Mouse (Mus musculus): ENCODE measurements around the gene Rnaseh1. TPM values are rescaled to one million over a fixed set of nuclear protein-coding genes. Genes with fewer than 3 reads are reported as not detected.

Gene Rnaseh1
- polyA plus RNA-seq, 1 experiment from 2014 or later: 16.7 TPM

DNA sequence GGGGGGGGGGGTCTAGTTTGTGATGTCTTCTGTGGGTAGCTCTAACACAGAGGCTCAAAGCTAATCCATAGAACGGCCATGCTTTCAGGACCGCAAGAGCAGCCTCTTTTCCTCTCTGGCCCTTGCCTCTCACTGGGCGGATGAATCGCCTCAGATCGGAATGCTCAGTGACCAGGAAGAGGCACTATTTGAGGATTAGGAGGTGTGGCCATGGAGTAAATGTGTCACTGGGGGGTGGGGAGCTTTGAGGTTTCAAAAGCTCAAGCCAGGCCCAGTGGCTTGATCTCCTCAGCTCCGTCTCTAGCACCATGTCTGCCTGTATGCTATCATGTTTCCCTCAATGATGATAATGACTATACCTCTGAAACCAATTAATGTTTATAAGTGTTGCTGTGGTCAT lies 39.6 kb downstream of the Rnaseh1 start:
- Histone ChIP-seq H3K27ac (no peak overlapping the region), H3K36me3 (ENCODE audit: inconsistent target) (peaks cover 56% of the 10 kb centered on the region), H3K79me2 (ENCODE audit: inconsistent target) (no peaks in the 10 kb centered on the region), H3K4me3 (ENCODE audit: inconsistent target) (no peak overlapping the region)
- WGBS (ENCODE audit: missing documents): 96% methylated on average over 6 of the region's 6 CpGs

DNA sequence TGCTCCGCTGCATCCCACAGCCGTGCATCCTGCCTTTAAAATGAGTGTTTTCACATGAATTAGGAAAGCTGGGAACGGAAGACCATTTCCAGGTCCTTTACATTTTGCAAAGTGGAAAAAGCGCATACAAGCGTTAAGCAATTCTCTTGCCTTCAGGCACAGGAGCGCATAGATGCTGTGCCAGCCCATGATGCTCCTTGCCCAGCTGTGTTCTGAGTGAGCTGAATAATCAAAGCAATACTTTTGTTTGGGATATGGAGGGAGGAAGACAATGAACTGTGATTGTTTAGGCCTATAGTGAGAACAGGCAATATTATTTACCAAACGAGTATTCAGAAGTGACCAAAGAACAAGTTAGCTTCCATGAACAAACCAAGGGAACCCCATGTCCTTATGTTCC lies 41.3 kb downstream of the Rnaseh1 start:
- Histone ChIP-seq H3K27ac (no peak overlapping the region), H3K36me3 (ENCODE audit: inconsistent target) (peaks cover 68% of the 10 kb centered on the region), H3K4me3 (ENCODE audit: inconsistent target) (no peak overlapping the region), H3K79me2 (ENCODE audit: inconsistent target) (no peaks in the 10 kb centered on the region)
- WGBS (ENCODE audit: missing documents): 94% methylated on average over 7 of the region's 7 CpGs

DNA sequence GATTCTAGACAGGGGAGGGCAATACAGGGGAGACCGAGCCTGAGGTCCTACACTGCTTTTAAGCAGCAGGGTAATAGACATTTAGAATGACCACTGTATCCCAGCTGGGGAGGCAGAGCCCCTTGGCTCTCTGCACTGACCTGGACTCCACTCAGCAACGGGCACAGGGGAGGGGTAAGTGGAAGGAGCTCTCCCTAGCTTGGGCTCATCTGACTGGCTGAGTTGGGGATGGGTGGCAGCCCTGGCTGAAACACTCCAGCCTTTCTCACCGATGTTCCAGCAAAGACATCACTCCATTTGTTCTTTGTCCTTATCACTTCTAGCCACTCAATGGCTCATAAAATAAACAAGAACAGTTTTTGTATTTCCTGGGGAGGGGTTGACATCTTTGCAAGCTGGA lies 44.3 kb downstream of the Rnaseh1 start:
- 97% methylated on average over 3 of the region's 3 CpGs for WGBS (ENCODE audit: missing documents)
- peaks cover 84% of the 10 kb centered on the region for H3K36me3 ChIP-seq (ENCODE audit: inconsistent target)
- no peak overlapping the region for H3K27ac ChIP-seq
- H3K79me2 ChIP-seq (ENCODE audit: inconsistent target): no peaks in the 10 kb centered on the region
- H3K4me3 ChIP-seq (ENCODE audit: inconsistent target): no peak overlapping the region

DNA sequence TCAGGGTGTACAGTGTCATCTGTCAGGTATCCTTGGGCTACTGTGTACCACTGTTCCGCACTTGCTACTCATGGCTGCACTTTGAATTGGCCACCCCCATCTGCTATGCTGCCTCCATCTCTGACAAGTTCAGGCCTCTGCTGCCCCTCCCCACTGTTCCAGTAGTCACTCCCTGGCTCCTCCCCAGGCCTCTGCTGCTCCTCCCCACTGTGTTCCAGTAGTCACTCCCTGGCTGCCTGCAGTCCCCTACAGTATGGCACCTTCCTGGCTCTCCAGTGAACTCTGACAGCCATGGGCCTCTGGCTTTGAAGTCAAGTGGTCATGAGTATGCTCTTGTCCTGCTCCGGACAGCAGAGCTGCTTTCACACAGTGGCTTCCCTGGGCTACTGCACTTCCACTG lies 44.8 kb downstream of the Rnaseh1 start:
- H3K36me3 ChIP-seq (ENCODE audit: inconsistent target): peaks cover 81% of the 10 kb centered on the region
- H3K4me3 ChIP-seq (ENCODE audit: inconsistent target): no peak overlapping the region
- no peak overlapping the region for H3K27ac ChIP-seq
- 100% methylated on average over 2 of the region's 2 CpGs for WGBS (ENCODE audit: missing documents)
- H3K79me2 ChIP-seq (ENCODE audit: inconsistent target): no peaks in the 10 kb centered on the region

DNA sequence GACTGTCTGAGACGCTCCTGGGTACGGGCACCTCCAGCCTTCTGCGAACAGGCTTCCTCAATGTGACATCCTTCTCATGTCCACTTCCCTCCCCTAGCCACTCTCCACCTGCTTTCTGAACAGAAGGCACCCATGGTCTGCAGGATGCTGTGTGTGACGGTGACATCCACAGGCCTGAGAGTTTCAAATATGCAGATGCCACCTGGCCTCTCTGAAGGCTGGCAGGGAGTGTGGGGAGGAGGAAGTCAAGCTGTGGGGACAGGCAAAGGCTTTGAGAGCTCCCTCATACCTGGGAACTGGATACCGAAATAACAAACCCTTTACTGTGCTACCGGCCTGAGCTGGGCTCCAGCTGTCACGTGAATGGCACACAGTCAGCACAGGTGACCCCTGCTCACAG lies 45.4 kb downstream of the Rnaseh1 start:
- no peak overlapping the region for H3K4me3 ChIP-seq (ENCODE audit: inconsistent target)

DNA sequence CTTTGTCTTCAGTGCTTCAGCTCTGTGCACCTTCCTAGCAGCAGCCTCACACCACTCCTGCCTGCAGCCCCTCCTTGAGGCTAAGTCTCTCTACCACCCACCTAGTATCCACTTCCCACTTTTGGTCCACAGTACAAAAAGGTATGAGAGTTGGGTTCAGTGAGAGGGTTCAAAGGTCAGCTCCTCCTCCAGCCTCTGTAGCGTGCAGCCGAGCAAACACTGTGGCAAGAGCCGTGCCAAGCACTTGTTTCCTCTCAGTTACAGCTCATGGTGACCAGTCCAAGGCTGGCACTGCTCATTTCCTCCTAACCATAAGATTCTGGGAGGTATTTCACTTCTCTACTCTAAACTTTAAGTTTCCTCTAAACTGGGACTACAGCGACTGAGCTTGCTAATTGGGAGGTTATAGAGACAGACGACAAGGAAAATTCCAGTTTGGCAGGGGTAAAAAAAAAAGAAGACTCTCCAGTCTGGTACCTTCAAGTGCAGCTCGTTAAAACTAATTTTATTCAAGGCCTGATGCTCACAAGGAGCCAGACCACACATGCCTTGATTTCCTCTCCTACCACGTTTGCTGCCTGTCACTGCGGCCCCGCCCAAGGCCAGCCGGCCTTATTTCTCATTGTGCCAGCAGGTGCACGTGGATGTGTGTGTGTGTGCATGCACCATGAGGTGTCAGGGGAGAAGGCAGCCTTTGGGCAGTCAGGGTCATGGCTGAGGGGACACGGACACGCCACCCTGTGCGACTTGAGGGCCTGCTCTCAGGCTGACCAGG lies 48.6 kb downstream of the Rnaseh1 start:
- H3K27ac ChIP-seq: no peak overlapping the region
- H3K79me2 ChIP-seq (ENCODE audit: inconsistent target): no peaks in the 10 kb centered on the region
- H3K36me3 ChIP-seq (ENCODE audit: inconsistent target): peaks cover 44% of the 10 kb centered on the region
- H3K4me3 ChIP-seq (ENCODE audit: inconsistent target): no peak overlapping the region
- WGBS (ENCODE audit: missing documents): 70% methylated on average over 14 of the region's 14 CpGs

More for the DNA sequence above, 45.4 kb downstream of the Rnaseh1 start:
- WGBS (ENCODE audit: missing documents): 94% methylated on average over 7 of the region's 7 CpGs
- Histone ChIP-seq H3K27ac (no peak overlapping the region), H3K79me2 (ENCODE audit: inconsistent target) (no peaks in the 10 kb centered on the region), H3K36me3 (ENCODE audit: inconsistent target) (peaks cover 75% of the 10 kb centered on the region)

DNA sequence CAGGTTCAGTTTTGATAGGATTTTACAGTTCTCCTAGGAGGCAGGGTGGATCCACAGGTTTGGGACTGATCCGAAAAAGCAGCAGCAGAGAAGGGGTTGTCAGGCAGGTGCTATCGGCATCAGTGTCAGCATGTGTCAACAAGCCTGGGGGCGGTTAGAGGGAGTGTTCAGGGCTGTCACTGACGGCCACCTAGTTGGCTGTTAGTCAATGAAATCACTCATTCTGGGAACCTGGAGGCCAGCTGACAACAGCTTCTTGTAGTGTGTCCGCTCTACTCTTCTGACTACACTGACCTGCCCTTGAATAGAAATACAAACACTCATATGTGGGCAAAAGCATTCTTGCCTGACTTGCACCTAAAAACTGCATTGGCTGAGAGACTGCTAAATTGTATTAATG lies 49.7 kb downstream of the Rnaseh1 start:
- no peaks in the 10 kb centered on the region for H3K79me2 ChIP-seq (ENCODE audit: inconsistent target)
- no peak overlapping the region for H3K27ac ChIP-seq
- 93% methylated on average over 5 of the region's 5 CpGs for WGBS (ENCODE audit: missing documents)
- H3K36me3 ChIP-seq (ENCODE audit: inconsistent target): peaks cover 41% of the 10 kb centered on the region
- H3K4me3 ChIP-seq (ENCODE audit: inconsistent target): no peak overlapping the region

DNA sequence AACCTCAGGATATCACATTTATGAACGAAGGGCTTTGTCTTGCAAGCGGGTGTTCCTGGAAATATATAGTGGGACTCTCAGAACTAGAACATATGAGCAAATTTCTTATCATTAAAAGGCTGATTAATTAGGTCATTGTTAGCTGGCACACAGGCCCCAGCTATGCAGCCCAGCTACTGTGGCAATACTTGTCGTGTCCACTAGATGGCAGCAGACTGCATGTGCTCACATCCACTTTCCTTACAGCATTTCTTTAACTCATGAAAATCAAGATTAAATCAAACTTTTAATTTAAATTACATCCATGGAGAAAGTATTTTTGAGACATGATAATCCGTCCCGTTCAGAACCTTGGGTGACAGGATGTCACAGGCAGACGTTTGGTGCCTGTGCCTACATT lies 50.3 kb downstream of the Rnaseh1 start:
- Histone ChIP-seq H3K36me3 (ENCODE audit: inconsistent target) (peaks cover 35% of the 10 kb centered on the region; the same call in 1 of the 2 replicates), H3K79me2 (ENCODE audit: inconsistent target) (no peaks in the 10 kb centered on the region), H3K4me3 (ENCODE audit: inconsistent target) (no peak overlapping the region), H3K27ac (no peak overlapping the region)
- WGBS (ENCODE audit: missing documents): 39% methylated on average over 6 of the region's 6 CpGs

DNA sequence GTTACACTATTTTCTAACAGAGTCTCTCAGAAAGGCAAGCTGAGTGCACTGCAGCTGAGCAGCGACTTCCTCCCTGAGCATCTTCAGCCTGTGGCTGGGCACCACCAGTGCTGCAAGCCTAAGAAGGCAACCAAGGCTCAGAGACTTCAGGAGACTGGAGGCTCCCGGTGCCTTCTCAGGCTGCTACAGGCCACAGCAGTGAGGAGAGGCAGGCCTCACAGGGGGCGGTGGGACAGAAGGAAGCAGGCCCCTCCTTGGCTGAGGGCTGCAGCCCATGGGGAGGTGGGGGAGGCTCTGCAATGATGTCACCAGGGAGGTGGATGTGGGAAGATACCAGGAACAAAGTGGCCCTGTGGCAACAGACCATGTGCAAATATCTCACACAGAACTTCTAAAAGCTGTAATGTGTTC lies 50.7 kb downstream of the Rnaseh1 start:
- 63% methylated on average over 3 of the region's 3 CpGs for WGBS (ENCODE audit: missing documents)
- Histone ChIP-seq H3K27ac (no peak overlapping the region), H3K79me2 (ENCODE audit: inconsistent target) (no peaks in the 10 kb centered on the region), H3K36me3 (ENCODE audit: inconsistent target) (peaks cover 31% of the 10 kb centered on the region; the same call in 1 of the 2 replicates), H3K4me3 (ENCODE audit: inconsistent target) (no peak overlapping the region)

DNA sequence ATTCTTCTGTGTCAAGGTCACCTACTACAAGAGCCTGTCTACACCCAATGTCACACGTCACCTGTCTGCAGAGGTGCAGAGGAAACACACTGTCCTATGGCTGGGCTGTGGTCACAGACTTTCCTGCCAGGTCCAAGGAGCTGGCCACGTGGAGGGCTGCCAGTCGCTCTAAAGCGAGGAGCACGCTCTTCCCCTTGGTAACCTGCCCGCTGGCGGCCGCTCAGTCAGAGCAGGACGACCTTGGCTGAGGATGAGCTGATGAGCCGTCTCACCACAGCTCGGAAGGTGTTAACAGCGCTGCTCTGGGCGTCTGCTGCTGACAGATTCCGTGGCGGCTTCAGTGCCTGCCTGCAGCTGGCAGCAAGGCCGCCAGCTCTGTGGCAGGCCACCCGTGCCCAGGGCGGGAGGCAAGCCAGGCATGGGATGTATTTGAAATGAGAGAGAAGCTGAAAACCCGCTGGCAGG lies 51.2 kb downstream of the Rnaseh1 start:
- Histone ChIP-seq H3K4me3 (ENCODE audit: inconsistent target) (no peak overlapping the region), H3K79me2 (ENCODE audit: inconsistent target) (no peaks in the 10 kb centered on the region), H3K36me3 (ENCODE audit: inconsistent target) (peaks cover 27% of the 10 kb centered on the region; the same call in 1 of the 2 replicates), H3K27ac (no peak overlapping the region)
- WGBS (ENCODE audit: missing documents): 84% methylated on average over 19 of the region's 19 CpGs

DNA sequence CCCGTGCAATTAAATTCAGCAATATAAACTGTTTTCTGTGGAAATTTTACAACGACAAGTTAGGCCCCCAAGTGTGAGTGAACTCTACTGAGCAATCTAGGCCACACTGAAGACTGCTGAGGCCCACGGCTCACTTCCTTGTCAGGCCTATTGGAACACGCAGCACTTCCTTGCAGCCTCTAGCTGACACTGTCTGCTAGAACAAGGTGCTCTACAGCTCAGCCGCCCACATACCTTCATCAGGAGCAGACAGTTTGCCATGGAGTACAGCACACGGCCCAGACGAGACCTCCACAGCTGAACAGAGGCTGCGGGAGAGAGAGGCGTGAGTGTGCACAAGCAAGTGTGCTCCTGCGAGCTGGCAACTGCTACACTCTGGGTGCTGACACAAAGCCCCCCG lies 51.9 kb downstream of the Rnaseh1 start:
- 90% methylated on average over 11 of the region's 11 CpGs for WGBS (ENCODE audit: missing documents)
- H3K36me3 ChIP-seq (ENCODE audit: inconsistent target): 0 out of 2 replicates have a peak, but pooled peaks cover 20% of the 10 kb centered on the region

DNA sequence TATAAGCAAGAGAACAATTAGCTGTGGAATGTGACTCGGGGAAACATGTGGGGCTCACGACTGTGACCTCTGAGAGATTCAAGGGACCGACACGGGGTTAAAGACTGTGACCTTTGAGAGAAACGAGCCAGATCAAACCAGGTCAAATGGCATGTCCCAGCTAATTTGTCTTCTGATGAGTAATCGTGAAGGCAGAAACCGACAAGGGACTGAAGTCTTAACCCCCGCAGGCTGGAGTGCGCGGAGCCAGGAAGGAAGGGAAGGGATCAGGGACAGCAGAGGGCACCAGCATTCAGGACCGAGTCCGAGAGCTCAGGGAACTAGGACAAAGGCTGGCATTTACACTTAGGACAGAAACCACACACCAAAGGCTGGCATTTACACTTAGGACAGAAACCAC lies 55.0 kb downstream of the Rnaseh1 start:
- 91% methylated on average over 12 of the region's 12 CpGs for WGBS (ENCODE audit: missing documents)
- Histone ChIP-seq H3K36me3 (ENCODE audit: inconsistent target) (peaks cover 25% of the 10 kb centered on the region; the same call in 1 of the 2 replicates), H3K4me3 (ENCODE audit: inconsistent target) (no peak overlapping the region), H3K27ac (no peak overlapping the region), H3K79me2 (ENCODE audit: inconsistent target) (no peaks in the 10 kb centered on the region)

More for the DNA sequence above, 51.9 kb downstream of the Rnaseh1 start:
- no peak overlapping the region for H3K27ac ChIP-seq
- H3K79me2 ChIP-seq (ENCODE audit: inconsistent target): no peaks in the 10 kb centered on the region
- H3K4me3 ChIP-seq (ENCODE audit: inconsistent target): no peak overlapping the region

DNA sequence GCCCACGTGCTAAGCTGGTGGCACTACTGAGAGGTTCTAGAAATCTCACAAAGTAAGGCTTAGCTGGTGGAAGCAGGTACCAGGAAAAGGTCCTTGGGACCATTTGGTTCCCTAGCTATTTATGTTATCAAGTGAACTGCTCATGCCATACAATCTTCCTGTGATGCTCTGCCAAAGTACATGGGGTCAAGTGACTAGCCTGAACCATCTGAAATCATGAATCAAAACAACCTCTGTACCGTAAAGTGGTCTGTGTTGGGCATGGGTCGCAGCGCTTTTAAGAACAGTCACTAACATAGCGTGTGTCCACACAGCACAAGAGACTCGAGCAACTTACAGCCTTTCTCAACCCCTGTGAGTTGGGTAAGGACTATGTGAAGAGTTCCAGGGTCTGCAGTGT lies 55.8 kb downstream of the Rnaseh1 start:
- Histone ChIP-seq H3K36me3 (ENCODE audit: inconsistent target) (peaks cover 33% of the 10 kb centered on the region), H3K4me3 (ENCODE audit: inconsistent target) (no peak overlapping the region)
- WGBS (ENCODE audit: missing documents): 94% methylated on average over 6 of the region's 6 CpGs

DNA sequence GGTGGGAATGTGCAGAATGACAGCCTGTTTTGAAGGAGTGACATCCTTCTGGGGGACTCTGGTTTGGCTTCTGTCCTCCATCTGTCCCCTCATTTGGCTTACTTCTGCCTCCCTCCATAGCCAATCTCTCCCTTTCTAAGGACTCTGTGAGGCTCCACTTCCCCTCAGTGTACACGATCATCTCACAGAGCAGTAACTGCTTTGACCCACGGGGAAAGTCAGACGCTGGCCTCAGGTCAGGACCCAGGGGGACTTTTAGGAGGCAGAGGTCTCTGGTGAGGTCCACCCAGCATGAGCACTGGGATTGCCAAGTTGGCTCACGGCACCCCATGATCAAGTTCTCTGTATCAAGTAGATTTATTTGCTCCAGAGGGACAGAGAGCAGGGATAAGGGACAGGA lies 58.8 kb downstream of the Rnaseh1 start:
- Histone ChIP-seq H3K36me3 (ENCODE audit: inconsistent target) (peaks cover 54% of the 10 kb centered on the region), H3K79me2 (ENCODE audit: inconsistent target) (no peaks in the 10 kb centered on the region), H3K4me3 (ENCODE audit: inconsistent target) (no peak overlapping the region), H3K27ac (no peak overlapping the region)
- 92% methylated on average over 4 of the region's 4 CpGs for WGBS (ENCODE audit: missing documents)

More for the DNA sequence above, 55.8 kb downstream of the Rnaseh1 start:
- Histone ChIP-seq H3K27ac (no peak overlapping the region), H3K79me2 (ENCODE audit: inconsistent target) (no peaks in the 10 kb centered on the region)

Data from macrophage (primary cell).